Mouse (Mus musculus) mouse embryonic stem cell (cell line): ENCODE measurements around the gene 4930535I16Rik.
"Not testable (repeated sequence)": the region's sequence is repeated elsewhere in the genome, so short reads cannot be mapped to it uniquely, and the experiment has no call there.

ENCODE experiments used
- in situ Hi-C, 2 experiments: fragments of 300-500 bp; cut with MboI; formaldehyde crosslinking; loops; 1 replicate in 1 of 2; 3 replicates in 1 of 2; pipeline ENCODE4 v1.14.3; 2019 to 2020; ENCODE audit warnings: low sequenced_read_pairs in 2 of 2, low pct_unique_long_range_greater_than_20kb in 1 of 2, mixed read lengths in 1 of 2; ENCODE audit not compliant: unreplicated experiment in 1 of 2

Gene 4930535I16Rik

GRCm38 (mm10) chr4:123917548-123918140 is at the start of gene 4930535I16Rik:
4930535I16Rik (minus strand) TSS chr4:123918022.
- in situ Hi-C loops = loop anchor here in 1 of 2 experiments (25.0 kb wide), 1 partner anchor 580 kb away; the partner anchor contains the start of gene Bmp8a

- in situ Hi-C loops = loop anchor here (25.0 kb wide), 1 partner anchor 700 kb away; the partner anchor contains the start of gene Pou3f1 (in 2 of the 2)
Observed at GRCm38 (mm10) chr4:123962721-123963120, 44.9 kb upstream of the 4930535I16Rik start.

GRCm38 (mm10) chr4:123960955-123961354 is 43.1 kb upstream of the 4930535I16Rik start:
- in situ Hi-C loops = loop anchor here (25.0 kb wide), 1 partner anchor 701 kb away; the partner anchor contains the start of gene Pou3f1 (in 2 of the 2)

- in situ Hi-C loops = loop anchor here (10.0 to 25.0 kb wide), 3 partner anchors 157 to 704 kb away; partner anchors contain the start of gene Pou3f1 (in 2 of the 2)
Observed at GRCm38 (mm10) chr4:123957891-123958290, 40.1 kb upstream of the 4930535I16Rik start.

- in situ Hi-C loops = loop anchor here (10.0 to 25.0 kb wide), 3 partner anchors 157 to 705 kb away; partner anchors contain the start of gene Pou3f1 (in 2 of the 2)
Observed at GRCm38 (mm10) chr4:123957492-123957808, 39.6 kb upstream of the 4930535I16Rik start.

- in situ Hi-C loops = loop anchor here (10.0 to 25.0 kb wide), 3 partner anchors 158 to 705 kb away; partner anchors contain the start of gene Pou3f1 (in 2 of the 2)
Observed at GRCm38 (mm10) chr4:123956703-123957491, 39.1 kb upstream of the 4930535I16Rik start.

- in situ Hi-C loops = loop anchor here (10.0 to 25.0 kb wide), 3 partner anchors 163 to 710 kb away; partner anchors contain the start of gene Pou3f1 (in 2 of the 2)
Observed at GRCm38 (mm10) chr4:123952059-123952458, 34.2 kb upstream of the 4930535I16Rik start.

- in situ Hi-C loops = loop anchor here (10.0 to 25.0 kb wide), 3 partner anchors 165 to 713 kb away; partner anchors contain the start of gene Pou3f1 (in 2 of the 2)
Observed at GRCm38 (mm10) chr4:123949649-123950048, 31.8 kb upstream of the 4930535I16Rik start.

GRCm38 (mm10) chr4:123948901-123949300 is 31.1 kb upstream of the 4930535I16Rik start:
- in situ Hi-C loops = no loop called here

- in situ Hi-C loops = no loop called here
Observed at GRCm38 (mm10) chr4:123947149-123947548, 29.3 kb upstream of the 4930535I16Rik start.

- in situ Hi-C loops = no loop called here
Observed at GRCm38 (mm10) chr4:123946701-123947100, 28.9 kb upstream of the 4930535I16Rik start.

GRCm38 (mm10) chr4:123940878-123941277 is 23.1 kb upstream of the 4930535I16Rik start:
- in situ Hi-C loops = not testable (repeated sequence)

GRCm38 (mm10) chr4:123939838-123940237 is 22.0 kb upstream of the 4930535I16Rik start:
- in situ Hi-C loops = no loop called here

- in situ Hi-C loops = no loop called here
Observed at GRCm38 (mm10) chr4:123936059-123936458, 18.2 kb upstream of the 4930535I16Rik start.

- in situ Hi-C loops = no loop called here
Observed at GRCm38 (mm10) chr4:123934306-123934705, 16.5 kb upstream of the 4930535I16Rik start.

- in situ Hi-C loops = no loop called here
Observed at GRCm38 (mm10) chr4:123929994-123930393, 12.2 kb upstream of the 4930535I16Rik start.

- in situ Hi-C loops = no loop called here
Observed at GRCm38 (mm10) chr4:123927961-123928360, 10.1 kb upstream of the 4930535I16Rik start.

- in situ Hi-C loops = loop anchor here in 1 of 2 experiments (25.0 kb wide), 1 partner anchor 584 kb away; the partner anchor contains the start of gene Bmp8a
Observed at GRCm38 (mm10) chr4:123921055-123921565, 3.3 kb upstream of the 4930535I16Rik start.

- in situ Hi-C loops = loop anchor here in 1 of 2 experiments (25.0 kb wide), 1 partner anchor 582 kb away; the partner anchor contains the start of gene Bmp8a
Observed at GRCm38 (mm10) chr4:123918851-123919250, 1.0 kb upstream of the 4930535I16Rik start.
